Mouse (Mus musculus): ENCODE data around the gene Klhdc8a. TPM values are rescaled to one million over a fixed set of nuclear protein-coding genes. Genes with fewer than 3 reads are reported as not detected.

Klhdc8a gene
- polyA plus RNA-seq, 1 experiment, result 10.5 TPM

DNA sequence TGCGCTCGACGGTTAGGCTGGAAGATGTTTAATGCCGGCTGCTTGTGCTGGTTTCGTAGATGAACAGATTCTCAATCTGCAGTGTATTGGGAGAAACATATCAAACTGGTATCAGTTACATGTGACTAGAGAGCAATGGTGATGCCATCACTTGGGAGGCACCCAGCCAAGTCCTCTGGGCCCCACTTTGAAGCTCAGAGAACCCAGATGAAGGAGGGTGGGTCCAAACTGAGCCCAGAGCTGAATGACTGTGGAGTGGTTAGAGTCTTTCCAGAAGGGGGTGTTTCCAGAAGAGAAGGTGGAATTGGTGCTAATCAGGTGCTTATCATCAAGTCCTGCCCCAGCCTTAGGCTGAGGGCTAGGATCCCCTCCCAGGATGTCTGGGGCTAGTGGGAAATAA lies 2.8 kb downstream of the Klhdc8a start:
- no peak overlapping the region for H3K4me3 ChIP-seq (ENCODE audit: insufficient read depth, low read length)
- H3K4me1 ChIP-seq (ENCODE audit: control insufficient read depth, insufficient read depth, low read length), result peaks cover 7% of the 10 kb centered on the region
- H3K27ac ChIP-seq (ENCODE audit: insufficient read depth, low read length), result no peak overlapping the region
- TF ChIP-seq CTCF (IDR thresholded peaks at IDR 0.05; ENCODE audit: borderline replicate concordance, insufficient read depth, low read length) (no peak), POLR2A (IDR thresholded peaks at IDR 0.05; ENCODE audit: low read depth, low read length) (no peak)

DNA sequence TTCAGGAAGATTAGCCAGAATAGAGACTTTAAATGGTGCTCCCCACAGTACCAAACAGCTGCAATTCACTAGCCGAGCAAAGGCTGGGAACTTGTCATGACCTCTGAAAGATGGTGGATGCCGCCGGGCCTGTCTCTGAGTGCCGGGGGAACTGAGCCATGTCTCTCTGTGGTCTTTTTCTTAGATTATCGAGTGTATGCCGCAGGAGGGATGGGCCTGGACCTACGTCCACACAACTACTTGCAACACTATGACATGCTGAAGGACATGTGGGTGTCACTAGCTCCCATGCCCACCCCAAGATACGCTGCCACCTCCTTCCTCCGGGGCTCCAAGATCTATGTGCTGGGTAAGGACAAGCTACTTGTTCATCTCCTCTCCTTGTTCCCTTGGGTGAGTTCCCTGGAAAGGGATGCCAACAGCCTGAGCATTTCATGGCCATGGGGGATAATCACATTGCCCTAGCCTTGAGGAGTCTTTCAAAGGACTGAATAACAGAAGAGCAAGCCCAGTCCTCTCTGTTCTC lies 4.0 kb downstream of the Klhdc8a start:
- TF ChIP-seq POLR2A (IDR thresholded peaks at IDR 0.05; ENCODE audit: low read depth, low read length) (no peak), CTCF (IDR thresholded peaks at IDR 0.05; ENCODE audit: borderline replicate concordance, insufficient read depth, low read length) (no peak)
- Histone ChIP-seq H3K4me3 (ENCODE audit: insufficient read depth, low read length) (no peak overlapping the region), H3K4me1 (ENCODE audit: control insufficient read depth, insufficient read depth, low read length) (peaks cover 4% of the 10 kb centered on the region; the same call in 1 of the 2 replicates), H3K27ac (ENCODE audit: insufficient read depth, low read length) (no peak overlapping the region)

DNA sequence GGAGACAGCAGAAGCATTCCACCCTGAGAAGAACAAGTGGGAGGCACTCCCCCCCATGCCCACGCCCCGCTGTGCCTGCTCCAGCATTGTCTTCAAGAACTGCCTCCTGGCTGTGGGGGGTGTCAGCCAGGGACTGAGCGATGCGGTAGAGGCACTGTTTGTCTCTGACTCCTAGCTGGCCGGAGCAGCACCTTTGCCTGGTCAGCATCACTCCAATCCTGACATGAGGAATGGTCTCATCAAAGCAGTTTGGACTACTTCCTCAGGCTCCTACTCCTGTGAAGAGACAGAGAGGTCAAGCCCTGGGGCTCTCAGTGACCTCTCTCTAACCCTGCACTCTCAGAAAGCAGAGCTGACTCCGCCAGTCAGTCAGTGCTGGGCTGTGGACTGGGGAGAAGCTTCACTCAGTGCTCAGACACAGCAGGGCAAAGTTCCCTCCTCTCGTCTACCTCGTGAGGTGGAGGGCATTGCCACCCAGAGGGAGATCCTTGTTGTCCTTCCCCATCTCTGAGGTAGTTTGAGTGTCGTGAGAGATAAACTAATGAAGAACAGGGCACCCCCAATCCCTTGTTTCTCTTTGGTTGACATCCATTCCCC lies 6.3 kb downstream of the Klhdc8a start:
- no peak for TF ChIP-seq POLR2A (IDR thresholded peaks at IDR 0.05; ENCODE audit: low read depth, low read length)
- no peak for TF ChIP-seq CTCF (IDR thresholded peaks at IDR 0.05; ENCODE audit: borderline replicate concordance, insufficient read depth, low read length)
- Histone ChIP-seq H3K4me3 (ENCODE audit: insufficient read depth, low read length) (no peak overlapping the region), H3K4me1 (ENCODE audit: control insufficient read depth, insufficient read depth, low read length) (peaks cover 6% of the 10 kb centered on the region; the same call in 1 of the 2 replicates), H3K27ac (ENCODE audit: insufficient read depth, low read length) (no peak overlapping the region)

DNA sequence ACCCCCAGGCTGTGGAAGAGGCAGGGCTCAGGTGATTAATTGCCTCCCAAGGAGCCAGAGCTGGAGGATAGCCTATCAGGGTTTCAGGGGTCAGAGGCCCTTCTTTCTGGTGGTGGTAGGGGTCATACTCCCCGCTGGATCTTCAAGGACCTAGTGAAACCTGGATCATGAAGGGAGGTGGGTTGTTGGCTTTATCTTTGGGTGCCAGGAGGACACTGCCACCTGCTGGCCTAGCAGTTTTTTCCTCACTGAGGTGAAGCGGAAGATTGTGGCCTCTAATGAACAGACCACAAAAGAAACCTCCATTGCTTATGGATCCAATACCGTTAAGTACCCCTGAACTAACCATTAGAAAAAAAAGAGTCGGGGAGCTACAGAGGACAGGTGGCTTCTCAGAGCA lies 7.7 kb downstream of the Klhdc8a start:
- peak; percentile 64; the same call in 1 of the 2 replicates for TF ChIP-seq CTCF (IDR thresholded peaks at IDR 0.05; ENCODE audit: borderline replicate concordance, insufficient read depth, low read length)
- no peak for TF ChIP-seq POLR2A (IDR thresholded peaks at IDR 0.05; ENCODE audit: low read depth, low read length)
- H3K27ac ChIP-seq (ENCODE audit: insufficient read depth, low read length), result no peak overlapping the region
- peaks cover 7% of the 10 kb centered on the region; the same call in 1 of the 2 replicates for H3K4me1 ChIP-seq (ENCODE audit: control insufficient read depth, insufficient read depth, low read length)
- H3K4me3 ChIP-seq (ENCODE audit: insufficient read depth, low read length), result no peak overlapping the region

DNA sequence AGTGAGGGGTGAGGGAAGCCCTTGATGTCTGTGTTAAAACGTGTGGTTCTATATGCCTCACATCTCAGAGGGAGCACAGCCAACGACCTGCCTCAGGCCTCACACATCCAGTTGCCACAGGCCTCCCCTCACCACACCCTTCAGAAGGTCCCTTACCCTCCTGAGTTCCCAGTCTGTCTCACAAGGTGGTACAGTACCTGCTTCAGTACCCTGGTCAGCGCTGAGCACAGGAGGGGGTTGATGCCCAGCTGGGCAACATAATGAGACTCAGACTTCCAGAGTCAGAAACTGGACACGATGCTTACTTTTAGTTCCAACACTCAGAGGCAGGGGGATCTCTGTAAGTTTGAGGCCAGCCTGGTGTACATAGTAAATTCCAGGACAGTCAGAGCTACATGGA lies 8.4 kb downstream of the Klhdc8a start:
- Histone ChIP-seq H3K4me3 (ENCODE audit: insufficient read depth, low read length) (no peak overlapping the region), H3K27ac (ENCODE audit: insufficient read depth, low read length) (no peak overlapping the region), H3K4me1 (ENCODE audit: control insufficient read depth, insufficient read depth, low read length) (peaks cover 7% of the 10 kb centered on the region; the same call in 1 of the 2 replicates)
- TF ChIP-seq CTCF (IDR thresholded peaks at IDR 0.05; ENCODE audit: borderline replicate concordance, insufficient read depth, low read length) (no peak), POLR2A (IDR thresholded peaks at IDR 0.05; ENCODE audit: low read depth, low read length) (0 out of 2 replicates have a peak, but pooled peaks have one; percentile 29)

DNA sequence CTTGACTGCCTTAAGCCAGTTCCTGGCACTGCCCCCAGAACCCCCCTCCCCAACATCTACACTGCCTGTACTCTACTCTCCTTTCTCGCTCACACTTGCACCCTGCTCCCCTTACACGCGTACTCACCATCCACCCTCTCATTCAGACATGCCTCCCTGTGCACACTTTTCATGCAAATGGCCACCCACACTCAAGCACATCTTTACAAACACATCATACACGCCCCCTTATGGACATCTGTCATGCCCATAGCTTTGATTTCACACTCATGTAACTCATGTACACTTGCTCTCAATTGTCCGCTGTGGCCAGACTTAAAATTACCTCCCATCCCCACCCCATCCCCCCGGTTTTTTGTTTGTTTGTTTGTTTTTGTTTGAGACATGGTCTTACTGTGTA lies 9.5 kb downstream of the Klhdc8a start:
- Histone ChIP-seq H3K4me1 (ENCODE audit: control insufficient read depth, insufficient read depth, low read length) (peaks cover 7% of the 10 kb centered on the region; the same call in 1 of the 2 replicates), H3K27ac (ENCODE audit: insufficient read depth, low read length) (no peak overlapping the region), H3K4me3 (ENCODE audit: insufficient read depth, low read length) (no peak overlapping the region)
- TF ChIP-seq CTCF (IDR thresholded peaks at IDR 0.05; ENCODE audit: borderline replicate concordance, insufficient read depth, low read length) (no peak), POLR2A (IDR thresholded peaks at IDR 0.05; ENCODE audit: low read depth, low read length) (no peak)

DNA sequence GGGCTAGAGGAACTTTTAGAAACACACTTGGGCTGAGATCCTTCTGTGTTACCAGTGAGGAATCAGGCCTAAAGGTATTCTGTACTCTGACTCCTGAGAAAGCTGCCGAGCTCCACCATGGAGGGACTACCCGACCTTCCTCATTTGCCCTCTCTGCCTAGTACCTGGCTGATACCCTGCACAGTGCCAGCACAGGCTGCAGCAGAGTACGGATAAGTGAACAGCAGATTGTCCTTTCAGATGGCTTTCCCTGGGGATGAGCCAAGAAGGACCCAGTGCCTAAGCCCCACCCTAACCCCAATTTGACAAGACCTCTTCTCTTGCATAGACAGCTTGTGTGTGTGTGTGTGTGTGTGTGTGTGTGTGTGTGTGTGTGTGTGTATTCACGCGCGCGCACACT lies 10.2 kb downstream of the Klhdc8a start:
- Histone ChIP-seq H3K4me3 (ENCODE audit: insufficient read depth, low read length) (no peak overlapping the region), H3K4me1 (ENCODE audit: control insufficient read depth, insufficient read depth, low read length) (peaks cover 7% of the 10 kb centered on the region; the same call in 1 of the 2 replicates), H3K27ac (ENCODE audit: insufficient read depth, low read length) (no peak overlapping the region)
- TF ChIP-seq POLR2A (IDR thresholded peaks at IDR 0.05; ENCODE audit: low read depth, low read length) (no peak), CTCF (IDR thresholded peaks at IDR 0.05; ENCODE audit: borderline replicate concordance, insufficient read depth, low read length) (no peak)

DNA sequence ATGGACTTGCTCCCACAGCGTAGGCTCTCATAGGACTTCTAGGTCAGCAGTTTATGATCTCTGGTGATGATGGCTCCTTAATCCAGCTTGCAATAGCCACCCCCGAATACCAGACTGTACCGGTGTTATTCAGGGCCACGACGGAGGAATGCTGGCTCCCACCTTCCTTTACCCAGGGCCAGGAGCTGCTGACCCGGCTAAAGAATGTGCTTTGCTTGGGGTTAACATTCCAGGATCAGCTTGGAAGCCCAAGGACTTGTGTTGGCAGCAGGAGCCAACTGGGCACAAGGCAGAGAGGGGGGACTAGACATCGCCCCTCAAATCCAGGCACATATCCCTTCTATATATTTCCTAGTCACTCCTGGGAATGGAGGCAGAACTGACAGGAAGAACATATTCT lies 12.3 kb downstream of the Klhdc8a start:
- Histone ChIP-seq H3K27ac (ENCODE audit: insufficient read depth, low read length) (no peak overlapping the region), H3K4me3 (ENCODE audit: insufficient read depth, low read length) (no peak overlapping the region), H3K4me1 (ENCODE audit: control insufficient read depth, insufficient read depth, low read length) (peaks cover 7% of the 10 kb centered on the region; the same call in 1 of the 2 replicates)
- TF ChIP-seq CTCF (IDR thresholded peaks at IDR 0.05; ENCODE audit: borderline replicate concordance, insufficient read depth, low read length) (no peak), POLR2A (IDR thresholded peaks at IDR 0.05; ENCODE audit: low read depth, low read length) (no peak)

DNA sequence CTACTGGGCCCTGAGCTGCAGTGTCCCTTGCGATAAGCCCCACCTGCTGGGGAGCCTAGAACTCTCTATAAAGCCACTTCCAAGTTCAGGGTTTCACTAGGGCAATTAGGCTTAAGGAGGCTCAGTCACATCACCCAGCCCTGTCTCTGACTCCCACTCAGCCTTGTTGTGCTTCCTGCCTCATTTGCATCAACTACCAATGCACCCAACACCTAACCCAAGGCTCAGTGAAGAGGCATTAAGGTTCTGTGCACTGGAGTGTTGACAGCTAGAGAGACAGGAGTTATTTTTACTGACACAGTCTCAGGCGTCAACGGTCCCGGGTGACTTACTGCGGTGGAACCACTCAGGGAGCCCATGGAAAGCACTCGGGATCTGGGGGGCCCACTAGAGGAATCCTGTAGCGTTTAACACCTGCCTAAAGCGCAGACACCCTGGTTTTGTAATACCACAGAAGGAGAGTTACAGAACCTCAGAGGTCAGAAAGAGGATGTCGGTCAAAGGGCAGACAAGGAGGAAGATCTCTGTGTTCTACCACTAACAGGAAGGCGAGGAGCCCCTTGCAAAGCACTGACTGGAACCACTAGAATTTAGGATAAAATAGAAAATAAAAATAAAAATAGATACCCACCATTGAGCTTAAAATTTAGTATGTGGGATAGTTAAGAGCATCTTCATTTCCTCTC lies 12.9 kb downstream of the Klhdc8a start:
- Histone ChIP-seq H3K4me3 (ENCODE audit: insufficient read depth, low read length) (no peak overlapping the region), H3K4me1 (ENCODE audit: control insufficient read depth, insufficient read depth, low read length) (peaks cover 7% of the 10 kb centered on the region; the same call in 1 of the 2 replicates), H3K27ac (ENCODE audit: insufficient read depth, low read length) (no peak overlapping the region)
- no peak for TF ChIP-seq POLR2A (IDR thresholded peaks at IDR 0.05; ENCODE audit: low read depth, low read length)
- no peak for TF ChIP-seq CTCF (IDR thresholded peaks at IDR 0.05; ENCODE audit: borderline replicate concordance, insufficient read depth, low read length)

DNA sequence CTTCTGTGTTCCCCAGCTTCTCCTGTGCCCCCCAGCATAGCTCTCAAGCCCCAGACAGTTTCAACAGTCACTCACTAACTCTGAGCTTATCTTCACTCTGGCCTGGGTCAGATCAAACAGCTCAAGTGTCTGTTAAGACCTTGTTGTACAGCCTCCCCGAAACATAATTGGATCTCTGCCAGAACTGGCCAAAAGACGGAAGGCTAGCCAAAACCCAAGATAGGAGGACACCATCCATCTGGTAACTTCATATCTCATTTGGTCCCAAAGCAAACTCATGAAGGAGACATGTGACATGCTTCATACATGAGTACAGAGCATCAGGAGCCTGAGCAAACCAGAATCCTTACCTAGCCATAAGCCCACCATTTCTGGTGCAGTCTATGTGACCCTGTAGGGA lies 13.6 kb downstream of the Klhdc8a start:
- H3K4me3 ChIP-seq (ENCODE audit: insufficient read depth, low read length), result no peak overlapping the region
- peaks cover 7% of the 10 kb centered on the region; the same call in 1 of the 2 replicates for H3K4me1 ChIP-seq (ENCODE audit: control insufficient read depth, insufficient read depth, low read length)
- TF ChIP-seq POLR2A (IDR thresholded peaks at IDR 0.05; ENCODE audit: low read depth, low read length), result no peak
- TF ChIP-seq CTCF (IDR thresholded peaks at IDR 0.05; ENCODE audit: borderline replicate concordance, insufficient read depth, low read length), result no peak
- no peak overlapping the region for H3K27ac ChIP-seq (ENCODE audit: insufficient read depth, low read length)

All from embryonic fibroblast, embryonic 13.5 days (primary cell).